Mouse (Mus musculus) ovary, postnatal 10 days (tissue): ENCODE data around the gene BC051019.

ENCODE experiments used
- DNase-seq: peaks from one replicate; pipeline ENCODE4 v3.0.0; 2022; ENCODE audit warnings: low spot score

BC051019 gene

DNA sequence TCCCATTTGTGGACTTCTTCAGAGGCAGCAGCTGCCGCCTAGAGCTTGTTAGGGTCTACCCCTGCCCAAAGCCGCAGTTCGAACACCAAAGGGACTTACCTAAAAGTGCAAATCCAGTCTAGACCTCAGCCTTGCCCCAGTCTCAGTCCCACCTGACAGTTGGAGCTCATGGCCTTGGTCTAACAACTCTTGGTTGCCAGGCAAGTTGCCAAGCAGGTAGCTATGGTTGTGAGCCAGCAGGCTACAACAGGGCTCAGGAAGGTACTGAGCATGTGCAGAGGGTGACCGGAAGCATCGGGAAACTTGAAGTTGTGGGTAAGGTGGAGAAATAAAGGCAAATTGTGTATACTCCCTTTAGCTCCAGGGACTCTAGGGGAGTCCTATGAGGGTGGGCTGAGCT is at the start of gene BC051019:
BC051019 (minus strand) TSS at position 154 of the 400 bp plus-strand sequence.
- no peak for DNase-seq

DNA sequence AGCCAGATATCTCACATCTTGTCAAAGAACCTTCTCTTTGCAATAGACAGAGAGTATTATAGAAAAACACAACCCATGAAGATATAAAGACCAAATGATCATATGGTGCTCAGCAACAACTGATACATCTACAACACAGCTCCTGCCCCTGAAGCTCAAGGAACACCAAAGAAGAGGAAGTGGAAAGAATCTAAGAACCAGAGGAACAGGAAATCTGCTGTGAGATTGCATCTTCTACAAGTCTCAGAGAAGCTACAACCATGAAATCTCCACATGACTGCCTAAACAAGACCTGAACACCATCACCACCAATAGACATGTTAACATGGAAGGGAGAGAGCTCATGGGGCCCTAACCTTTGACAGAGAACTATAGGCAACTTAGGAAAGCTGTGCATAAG is 48.6 kb upstream of the BC051019 start:
- DNase-seq: no peak

DNA sequence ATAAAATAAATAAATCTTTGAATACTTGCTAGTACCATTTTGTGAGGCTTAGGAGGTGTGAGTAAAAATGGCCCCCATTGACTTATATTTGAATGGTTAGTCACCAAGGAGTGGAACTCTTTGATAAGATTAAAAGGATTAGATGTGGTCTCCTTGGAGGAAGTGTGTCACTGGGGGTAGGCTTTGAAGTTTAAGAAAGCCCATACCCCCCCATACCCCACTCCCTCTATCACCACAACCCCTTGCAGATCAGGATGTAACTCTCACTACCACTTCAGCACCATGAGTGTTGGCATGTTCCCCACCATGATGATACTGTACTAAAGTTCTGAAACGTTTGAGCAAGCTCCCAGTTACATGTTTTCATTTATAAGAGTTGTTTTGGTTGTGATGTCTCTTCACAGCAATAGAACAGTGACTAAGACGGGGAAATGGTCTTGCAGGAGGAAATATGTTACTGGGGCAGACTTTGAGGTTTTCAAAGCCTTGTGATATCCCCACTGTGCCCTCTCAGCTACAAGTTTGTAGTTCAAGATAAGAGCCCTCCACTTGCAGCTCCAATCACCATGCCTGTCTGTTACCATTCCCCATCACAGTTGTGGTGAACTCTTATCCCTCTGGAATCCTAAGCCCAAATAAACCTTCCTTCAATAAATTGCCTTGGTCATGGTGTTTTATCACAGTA is 45.2 kb upstream of the BC051019 start:
- no peak for DNase-seq

DNA sequence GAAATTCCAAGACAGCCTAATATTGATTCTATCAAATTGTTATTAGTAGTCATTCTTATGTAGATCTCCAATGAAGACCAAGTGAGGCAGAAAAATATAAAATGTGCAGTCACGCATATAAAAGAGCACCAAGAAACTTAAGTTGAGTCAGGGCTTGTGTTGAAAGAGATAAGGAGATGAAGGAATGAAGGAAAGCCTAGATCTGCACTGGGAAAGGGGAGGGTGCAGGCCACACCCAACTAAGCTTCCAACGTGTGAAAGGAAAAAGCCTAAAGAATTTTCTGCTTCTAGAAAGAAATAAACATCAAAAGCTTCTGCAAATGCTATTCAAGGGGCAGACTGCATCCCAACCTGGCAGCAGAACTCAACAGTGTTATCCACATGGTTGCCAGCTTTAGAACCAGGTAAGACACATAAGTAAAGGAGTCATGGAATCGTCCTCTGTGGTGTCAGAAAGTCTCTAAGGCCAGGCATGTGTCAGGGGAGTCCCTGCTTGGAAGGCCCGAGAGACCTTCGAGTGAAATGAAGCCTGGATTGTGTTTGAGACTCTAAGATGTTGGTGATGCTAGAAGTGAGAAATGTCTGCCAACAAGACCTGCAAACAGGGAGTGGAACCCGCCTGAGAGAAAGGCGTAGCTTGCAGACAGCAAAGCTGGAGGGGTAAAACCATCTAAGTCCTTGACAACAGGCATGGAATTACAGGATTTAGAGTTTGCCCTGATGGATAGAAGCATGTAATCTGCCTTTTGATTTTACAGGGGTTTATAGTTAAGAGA is 44.1 kb upstream of the BC051019 start:
- DNase-seq: no peak

DNA sequence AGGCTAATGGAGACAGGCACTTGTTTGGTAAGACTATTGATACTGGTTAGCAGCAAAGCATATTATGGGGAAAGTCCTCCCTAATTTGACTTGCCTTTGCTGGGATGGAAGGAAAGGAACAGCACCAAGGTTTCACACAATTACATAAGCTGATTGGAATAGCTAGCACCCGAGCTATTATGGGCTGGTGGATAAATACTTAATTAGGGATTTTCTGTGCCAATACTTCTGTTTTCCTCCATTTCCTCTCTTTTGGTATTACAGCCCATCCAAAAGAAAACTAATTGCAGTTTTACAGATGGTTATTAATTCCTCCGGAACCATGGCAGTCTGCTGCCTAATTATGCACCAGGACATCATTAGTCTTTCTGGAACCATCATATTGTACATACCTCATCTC is 40.4 kb upstream of the BC051019 start:
- no peak for DNase-seq

DNA sequence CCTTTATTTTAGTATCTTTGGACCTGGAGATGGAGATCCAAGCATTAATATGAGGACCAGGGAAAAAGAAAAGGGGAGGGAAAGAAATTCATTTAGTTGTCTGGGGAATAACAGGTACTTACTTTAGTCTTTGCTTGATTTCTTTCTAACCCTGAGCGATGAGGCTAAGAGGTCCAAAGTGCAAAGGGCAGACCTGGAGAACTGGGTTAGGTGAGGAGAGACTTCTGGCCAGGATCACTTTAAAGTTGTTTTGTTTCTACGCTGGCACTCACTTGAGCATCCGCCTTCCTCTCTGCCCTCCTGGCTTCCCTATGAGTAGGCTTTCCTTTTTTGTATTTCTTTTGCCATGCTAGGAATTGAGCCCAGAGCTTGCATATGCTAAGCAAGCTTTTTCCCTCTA is 32.6 kb upstream of the BC051019 start:
- DNase-seq: no peak

DNA sequence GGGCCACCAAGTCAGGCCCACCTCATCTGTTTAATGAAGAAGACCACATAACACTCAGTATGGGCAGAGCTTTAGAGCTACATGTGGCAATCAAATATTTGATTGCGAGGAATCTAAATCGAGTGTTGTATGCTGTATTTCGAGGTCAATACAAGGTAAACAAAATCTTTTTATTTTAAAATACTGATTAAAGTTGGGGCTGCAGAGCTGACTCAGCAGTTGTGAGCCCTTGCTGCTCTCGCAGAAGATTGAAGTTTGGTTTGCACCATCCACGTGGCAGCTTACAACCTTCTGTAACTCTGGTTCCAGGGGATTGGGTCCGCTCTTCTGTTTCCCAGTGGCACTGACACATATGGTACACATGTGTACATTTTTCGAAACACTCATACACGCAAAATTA is 30.4 kb upstream of the BC051019 start:
- DNase-seq: no peak

DNA sequence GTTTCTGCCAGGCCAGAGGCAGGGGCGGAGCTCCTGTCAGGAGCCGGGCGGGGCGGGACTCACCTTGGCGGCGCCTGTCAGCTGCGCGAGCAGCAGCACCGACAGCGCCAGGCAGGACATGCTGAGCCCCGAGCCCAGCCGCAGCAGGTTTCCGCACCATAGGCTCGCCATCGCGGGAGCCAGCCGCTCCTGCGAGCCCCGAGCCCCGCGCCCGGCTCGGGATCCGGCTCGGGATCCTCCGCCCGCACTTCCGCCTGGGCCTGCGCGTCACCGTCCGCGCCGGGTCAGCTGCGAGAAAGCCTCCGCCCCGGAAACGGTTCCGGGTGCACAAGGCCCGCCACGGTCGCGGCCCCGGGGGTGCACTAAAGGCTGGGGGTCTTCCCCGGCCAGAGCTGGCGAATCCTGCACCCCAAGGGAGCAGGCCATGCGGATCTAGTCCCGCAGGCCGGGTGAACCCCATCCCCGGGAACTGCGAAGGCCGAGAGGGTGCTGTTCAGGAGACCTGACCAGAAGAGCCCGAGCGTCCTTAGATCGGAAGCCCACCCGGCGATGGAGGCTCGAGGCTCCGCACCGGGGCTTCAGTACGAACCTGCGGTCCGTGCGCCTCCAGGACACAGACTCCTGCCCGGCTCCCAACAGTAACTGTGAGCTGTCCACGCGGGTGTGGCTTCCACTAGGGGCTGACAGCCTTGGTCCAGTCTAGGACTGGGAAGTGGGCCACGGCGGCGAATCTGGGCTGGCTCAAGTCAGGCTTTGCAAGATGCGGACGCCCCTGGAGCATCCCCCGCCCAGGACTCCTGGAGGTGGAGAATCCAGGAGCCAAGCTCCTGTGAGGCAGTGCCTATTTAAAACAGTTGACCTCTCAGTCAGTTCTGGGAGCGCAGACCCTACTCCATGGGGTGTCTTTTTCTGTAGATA is 28.6 kb upstream of the BC051019 start, which contains the start of gene Tmem9b:
Tmem9b (minus strand) TSS at position 868 of the 918 bp plus-strand sequence.
- peak; percentile 65 for DNase-seq

DNA sequence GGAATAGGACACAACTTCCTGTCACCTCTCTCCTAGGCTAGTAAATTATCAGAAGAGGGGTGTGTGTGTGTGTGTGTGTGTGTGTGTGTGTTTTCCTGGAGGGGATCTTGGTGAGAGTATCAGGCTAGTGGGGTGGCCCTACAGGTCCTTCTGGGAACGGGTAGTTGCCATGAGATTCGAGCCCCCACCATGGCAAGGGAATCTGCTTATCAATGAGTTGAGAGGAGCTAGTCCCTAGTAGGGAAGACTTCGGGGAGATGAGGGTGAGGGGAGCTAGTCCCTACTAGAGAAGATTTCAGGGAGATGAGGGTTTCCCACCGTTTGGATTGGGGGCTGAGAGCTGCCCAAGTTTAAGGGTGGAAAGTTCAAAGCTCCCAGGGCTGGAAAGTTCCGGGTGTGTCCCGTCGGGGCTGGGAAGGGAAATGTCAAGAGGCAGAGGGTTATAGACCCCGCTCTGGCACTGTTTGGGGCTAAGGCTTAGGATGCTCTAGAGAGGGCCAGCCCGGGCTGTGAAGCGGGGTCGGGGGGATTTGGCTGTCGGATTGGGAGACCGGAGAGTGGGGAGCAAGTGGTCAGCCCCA is 27.9 kb upstream of the BC051019 start:
- no peak for DNase-seq

DNA sequence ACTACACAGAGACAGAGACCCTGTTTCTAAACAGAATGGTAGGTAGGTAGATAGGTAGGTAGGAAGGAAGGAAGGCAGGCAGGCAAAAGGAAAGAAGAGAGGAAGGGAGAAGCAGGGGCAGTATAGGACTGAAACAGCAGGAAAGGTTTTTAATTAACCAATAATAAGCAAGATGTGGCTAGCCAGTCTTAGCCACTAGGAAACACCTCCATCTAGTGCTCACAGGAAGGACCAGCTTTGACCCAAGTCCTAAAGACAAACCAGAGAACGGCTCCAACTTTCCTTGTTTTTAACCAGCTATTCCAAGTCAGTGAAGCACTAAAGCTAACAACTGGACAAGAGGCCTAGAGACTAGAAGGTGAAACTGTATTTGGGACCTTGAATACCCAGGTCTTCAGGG is 24.1 kb upstream of the BC051019 start:
- DNase-seq: no peak

DNA sequence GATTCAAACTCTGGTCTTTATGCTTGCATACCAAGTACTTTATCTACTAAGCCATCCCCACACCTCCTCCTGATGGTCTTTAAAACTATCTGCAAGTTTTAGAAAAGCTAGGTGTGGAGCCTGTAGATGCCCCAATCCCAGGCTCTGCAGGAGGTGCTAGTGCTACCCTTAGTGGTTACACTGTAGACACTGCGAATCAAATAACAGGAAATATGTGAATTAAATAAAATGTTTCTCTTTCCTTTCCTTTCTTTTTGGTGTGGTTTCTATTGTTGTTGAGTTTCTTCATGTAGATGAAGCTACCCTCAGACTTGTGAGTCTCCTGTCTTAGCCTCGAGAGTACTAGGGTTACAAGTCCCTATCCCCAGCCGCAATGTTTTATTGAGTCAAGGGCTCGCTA is 18.1 kb upstream of the BC051019 start:
- DNase-seq: no peak

DNA sequence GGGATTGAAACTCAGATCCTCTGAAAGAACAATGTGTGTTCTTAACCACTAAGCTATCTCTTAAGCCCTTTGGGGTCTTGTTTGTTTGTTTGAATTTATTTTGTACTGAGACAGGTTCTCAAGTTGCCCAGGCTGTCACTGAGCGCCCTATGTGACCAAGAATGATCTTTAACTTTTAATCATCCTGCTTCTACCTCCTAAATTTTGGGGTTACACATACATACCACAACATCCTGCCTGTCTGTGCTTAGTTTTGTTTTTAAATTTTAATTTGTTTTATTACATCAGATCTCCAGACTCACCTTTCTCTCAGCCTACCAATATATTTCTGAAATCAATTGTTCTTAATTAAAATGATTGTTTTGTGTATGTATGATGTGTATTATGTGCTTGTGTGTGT is 17.4 kb upstream of the BC051019 start:
- DNase-seq: no peak

DNA sequence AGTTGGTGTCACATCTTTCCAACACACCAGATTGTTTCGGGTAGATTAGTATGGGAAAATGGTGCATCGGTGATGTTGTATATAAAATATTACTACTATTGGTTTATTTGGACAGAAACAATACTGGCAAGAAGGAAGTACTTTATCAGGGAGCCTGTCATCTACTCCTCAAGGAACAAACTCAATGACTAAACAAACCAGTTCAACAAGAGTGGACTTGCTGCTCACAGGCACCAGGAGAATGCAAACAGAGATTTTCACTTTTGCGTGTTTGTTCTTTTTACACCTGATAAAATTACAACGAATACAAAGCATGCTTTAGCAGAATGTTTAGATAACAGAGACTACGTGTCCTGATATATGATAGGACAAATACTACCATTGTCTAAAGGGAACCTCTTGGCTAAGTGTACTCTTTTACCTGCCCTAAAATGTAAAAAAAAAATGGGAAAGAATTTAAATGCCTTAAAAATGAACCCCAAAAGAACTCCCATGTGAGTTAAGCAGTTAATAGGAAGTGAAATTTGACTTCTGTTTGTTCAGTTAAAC is 16.2 kb upstream of the BC051019 start:
- no peak for DNase-seq

DNA sequence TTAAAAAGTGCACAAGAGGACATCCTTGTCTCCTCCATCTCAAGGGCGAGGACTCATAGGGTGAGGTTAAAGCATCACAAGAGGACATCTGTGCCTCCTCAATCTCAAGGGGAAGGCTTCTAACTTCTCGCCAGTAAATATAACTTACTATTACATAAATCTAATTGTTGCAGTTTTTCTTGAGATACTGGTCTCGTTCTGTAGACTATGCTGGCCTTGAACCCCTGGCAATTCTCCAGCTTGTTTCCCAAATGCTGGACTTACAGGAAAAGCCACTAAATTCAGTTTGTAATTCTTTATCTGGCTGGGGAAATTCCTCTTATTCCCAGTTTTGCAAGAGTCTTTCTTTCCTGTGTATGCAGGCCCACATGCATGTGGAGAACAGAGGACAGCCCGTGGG is 11.2 kb upstream of the BC051019 start:
- DNase-seq: no peak

DNA sequence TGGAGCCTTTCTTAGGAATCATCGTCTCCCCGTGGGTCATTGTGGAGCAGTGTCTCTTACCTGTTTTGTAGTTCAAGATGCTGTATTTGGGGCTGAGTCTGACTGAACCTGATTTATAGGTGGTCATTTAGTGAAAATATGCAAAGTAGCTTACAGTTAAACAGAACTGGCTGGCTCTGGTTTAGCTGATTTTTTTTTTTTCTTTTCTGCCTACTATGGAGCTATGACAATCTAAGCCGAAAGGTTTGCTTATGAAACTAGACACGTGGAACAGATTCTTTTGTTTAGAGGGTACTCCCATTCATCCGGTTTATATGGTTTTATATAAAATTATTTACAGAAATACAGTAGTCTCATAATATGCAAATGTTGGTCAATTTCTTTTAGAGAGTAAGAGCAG is 8.0 kb upstream of the BC051019 start, which contains the start of gene Ascl3:
Ascl3 (minus strand) TSS at position 101 of the 400 bp plus-strand sequence.
- no peak for DNase-seq

DNA sequence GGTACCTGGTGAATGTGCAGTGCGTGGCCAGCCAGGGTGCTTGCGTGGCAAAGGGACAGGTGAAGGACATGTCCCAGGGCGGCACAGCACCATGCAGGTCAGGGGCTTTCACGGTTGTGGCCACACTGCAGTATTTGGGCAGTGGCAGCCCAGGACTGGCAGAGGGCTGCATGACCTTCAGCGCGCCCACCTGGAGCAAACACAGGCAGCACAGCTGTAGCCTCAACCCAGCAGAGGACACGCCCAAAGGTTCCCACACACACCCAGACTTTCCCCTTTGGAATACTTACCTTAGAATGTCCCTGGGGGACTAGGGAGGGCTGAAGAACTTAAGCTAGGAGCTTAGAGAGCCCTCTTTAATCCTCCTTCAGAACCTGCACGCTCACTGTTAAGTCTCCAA is 536 bp downstream of the BC051019 start:
- no peak for DNase-seq

DNA sequence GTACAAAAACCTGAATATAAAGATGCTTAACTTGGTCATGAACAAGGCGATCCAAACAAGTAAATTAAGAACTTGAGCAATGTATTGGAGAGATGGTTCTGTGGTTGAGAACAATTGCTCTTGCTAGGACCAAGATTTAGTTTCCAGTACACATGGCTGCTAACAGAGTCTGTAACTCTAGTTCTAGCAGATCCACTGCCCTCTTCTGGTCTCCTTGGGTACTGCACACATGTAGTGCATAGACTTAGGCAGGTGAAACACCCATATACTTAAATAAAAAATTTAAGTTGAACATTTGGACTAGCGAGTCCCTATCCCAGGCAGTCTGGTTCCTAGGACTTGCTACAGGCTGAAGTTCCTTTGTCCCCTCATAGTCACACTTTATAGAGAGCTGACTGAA is 1.0 kb downstream of the BC051019 start:
- no peak for DNase-seq

DNA sequence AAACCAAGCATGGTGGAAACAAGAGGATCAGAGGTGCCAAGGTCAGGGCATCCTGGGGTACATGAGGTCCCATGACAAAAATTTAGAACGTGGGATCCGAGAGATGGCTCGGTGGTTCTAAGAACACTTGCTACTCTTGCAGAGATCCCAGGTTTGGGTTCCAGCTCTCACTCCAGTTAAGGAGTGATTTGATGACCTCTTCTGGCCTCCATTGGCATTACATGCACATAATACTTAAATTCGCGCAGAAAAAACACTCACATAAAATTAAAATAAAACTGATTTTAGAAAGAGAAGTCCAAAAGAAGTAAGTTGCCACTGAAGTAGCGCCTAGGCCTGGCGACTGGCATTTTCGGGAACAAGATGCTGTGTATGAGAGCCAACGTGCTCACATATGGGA is 4.4 kb downstream of the BC051019 start:
- no peak for DNase-seq

DNA sequence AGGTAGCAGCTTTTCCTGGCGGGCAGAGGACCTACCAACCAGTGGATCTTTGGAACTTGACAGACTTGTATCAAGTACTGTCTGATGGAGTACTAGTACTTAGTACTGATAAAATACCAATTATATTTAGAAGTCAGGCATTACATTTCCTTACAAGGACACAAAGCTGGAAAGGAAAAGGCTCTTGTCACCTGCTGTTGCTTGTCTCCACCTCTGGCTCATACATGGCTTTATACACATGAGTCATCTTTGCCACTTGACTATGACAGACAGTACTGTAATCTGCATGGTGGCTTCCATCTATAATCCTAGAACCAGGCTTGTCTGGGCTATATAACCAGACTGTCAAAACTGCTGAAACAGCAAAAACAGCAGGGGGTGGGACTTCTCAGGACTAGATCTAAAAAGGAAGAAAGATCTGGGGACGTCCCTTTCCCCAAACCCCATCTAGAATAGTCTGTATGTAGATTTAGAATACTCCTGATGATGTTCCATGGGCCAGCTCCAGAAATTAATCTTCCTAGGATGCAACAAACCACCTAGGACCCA is 10.1 kb downstream of the BC051019 start:
- no peak for DNase-seq

DNA sequence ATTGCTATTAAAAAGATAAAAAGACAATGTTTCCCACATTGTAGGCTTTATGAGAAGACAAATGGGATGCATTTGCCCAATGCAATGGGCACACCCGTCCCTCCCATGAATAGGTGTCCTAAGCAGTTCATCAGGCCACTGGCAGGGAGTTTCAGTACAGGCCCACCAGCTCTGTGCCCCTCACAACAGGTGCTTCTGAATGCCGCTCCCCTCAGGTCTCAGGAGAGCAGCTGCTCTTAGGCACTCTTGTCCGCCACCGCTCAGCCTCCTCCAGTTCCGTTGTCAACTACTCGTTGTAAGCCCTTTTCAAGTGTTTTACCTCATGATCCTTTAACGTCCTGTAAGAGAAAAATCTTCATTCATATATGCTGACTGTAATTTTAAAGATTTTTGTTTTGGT is 11.5 kb downstream of the BC051019 start:
- no peak for DNase-seq

DNA sequence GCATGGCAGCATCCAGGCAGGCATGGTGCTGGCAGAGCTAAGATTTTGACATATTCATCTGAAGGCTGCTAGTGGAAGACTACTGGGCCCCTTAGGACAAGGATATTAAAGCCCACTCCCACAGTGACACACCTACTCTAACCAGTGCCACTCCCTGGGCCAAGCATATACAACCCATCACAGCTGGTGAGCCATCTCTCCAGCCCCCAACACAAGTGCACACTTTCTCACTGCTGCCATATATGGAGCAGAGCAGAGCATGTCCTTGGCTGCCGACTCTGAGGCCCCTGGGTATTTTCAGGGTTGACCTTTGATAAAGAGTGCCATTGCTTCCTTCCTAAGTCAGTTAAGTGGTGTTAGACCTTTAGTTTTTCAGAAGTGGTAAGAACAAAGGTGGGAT is 13.6 kb downstream of the BC051019 start:
- no peak for DNase-seq

DNA sequence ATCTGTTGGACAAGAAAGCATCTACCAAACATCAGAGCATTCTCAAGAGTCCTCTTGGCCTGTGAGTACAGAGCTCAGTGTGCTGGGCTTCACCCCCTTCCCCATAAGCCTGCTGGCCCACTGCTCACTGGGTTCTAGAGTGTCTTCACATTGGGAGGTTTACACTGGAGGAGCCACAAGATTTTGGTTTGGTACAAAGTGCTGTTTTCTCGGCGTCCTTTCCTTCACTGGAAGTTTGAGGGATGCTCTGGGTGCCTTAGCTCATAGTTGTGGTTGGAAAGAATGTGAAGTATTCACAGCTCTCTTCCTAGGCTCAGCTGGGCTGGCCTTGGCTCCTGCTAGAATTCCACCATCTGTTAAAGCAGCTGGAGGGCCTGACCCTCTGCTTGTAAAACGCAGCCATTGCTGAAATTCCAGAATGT is 14.7 kb downstream of the BC051019 start:
- DNase-seq: no peak
